18 mouse cellular contexts compared by ENCODE assay signal in genomic region chr7:34208027-34208745, GRCm38 (mm10). TPM values are rescaled to one million over a fixed set of nuclear protein-coding genes. Genes with fewer than 3 reads are reported as not detected.
DNase-seq lines count a peak whose midpoint lies in the region; ATAC-seq and TF ChIP-seq lines count a peak whose summit lies in the region.
"Had no signal": no experiment of that assay in that cellular context is flagged by ENCODE, and none has a peak within 500 bp of the region (broad histone marks: within the 10 kb centered on the region; RNA-seq: fewer than 3 reads in every experiment).

No protein-coding gene starts in this region.

- DNase-seq in gastrocnemius, adult 2 months = peak; percentile 52
- no peak for DNase-seq in gastrocnemius, postnatal 4 days (ENCODE audit: low spot score in 2 of 2)
- no peak for DNase-seq in liver, postnatal 0 days
- peak; percentile 63 for DNase-seq in R1 (ENCODE audit: low read depth, low spot score)
- DNase-seq in left cerebral cortex, adult 18-20 months (ENCODE audit: low spot score in 2 of 2) = no peak
- no peak for DNase-seq in ovary, adult 18-20 months (ENCODE audit: low spot score)
- DNase-seq: adrenal gland, postnatal 36 days; B cell, adult 2 months; cerebellum, adult 18-20 months had no signal

- no peak for ATAC-seq in liver, postnatal 0 days
- ATAC-seq in liver, embryonic 12.5 days = no peak
- ATAC-seq: inflammation-experienced regulatory T-cells, adult 6 months had no signal

- TF ChIP-seq CTCF in gastrocnemius, adult 2 months (IDR thresholded peaks at IDR 0.05) = peak; percentile 54
- TF ChIP-seq CTCF in liver, postnatal 0 days (IDR thresholded peaks at IDR 0.05; ENCODE audit: low read depth) = peak; percentile 53
- TF ChIP-seq CTCF in small intestine, adult 2 months (IDR thresholded peaks at IDR 0.05; ENCODE audit: extremely low read depth, insufficient read length, insufficient replicate concordance, low read depth, low read length) = peak; percentile 14; the same call in 1 of the 2 replicates

- TF ChIP-seq EP300 in liver, postnatal 0 days (IDR thresholded peaks at IDR 0.05; ENCODE audit: low read depth) = no peak

- H3K9ac ChIP-seq in liver, postnatal 0 days (replicated peaks) = no peak overlapping the region
- no peak overlapping the region for H3K9ac ChIP-seq in liver, embryonic 12.5 days
- H3K9ac ChIP-seq: heart, embryonic 15.5 days had no signal

- TF ChIP-seq POLR2A in small intestine, adult 2 months (IDR thresholded peaks at IDR 0.05; ENCODE audit: low read depth, low read length) = no peak

- no peaks in the 10 kb centered on the region for H3K9me3 ChIP-seq in liver, postnatal 0 days (ENCODE audit: low read length)
- no peaks in the 10 kb centered on the region for H3K9me3 ChIP-seq in liver, embryonic 12.5 days (replicated peaks)
- H3K9me3 ChIP-seq: forebrain, embryonic 10.5 days; heart, embryonic 15.5 days had no signal

- H3K27me3 ChIP-seq in liver, postnatal 0 days (ENCODE audit: insufficient read depth, low read length) = no peaks in the 10 kb centered on the region
- H3K27me3 ChIP-seq in liver, embryonic 12.5 days (replicated peaks) = no peaks in the 10 kb centered on the region
- no peaks in the 10 kb centered on the region for H3K27me3 ChIP-seq in small intestine, adult 2 months (ENCODE audit: control insufficient read depth, insufficient read depth, low read length)
- H3K27me3 ChIP-seq: heart, embryonic 15.5 days had no signal

- H3K27ac ChIP-seq in gastrocnemius, adult 2 months = peak overlapping the region; percentile 91
- no peak overlapping the region for H3K27ac ChIP-seq in liver, postnatal 0 days (ENCODE audit: low read depth)
- H3K27ac ChIP-seq in liver, embryonic 12.5 days = no peak overlapping the region
- H3K27ac ChIP-seq in small intestine, adult 2 months (ENCODE audit: insufficient read depth, low read depth, low read length) = no peak overlapping the region
- H3K27ac ChIP-seq: forebrain, embryonic 10.5 days; heart, embryonic 15.5 days had no signal

- H3K36me3 ChIP-seq in liver, postnatal 0 days (replicated peaks; ENCODE audit: insufficient read depth, low read length) = peaks cover 95% of the 10 kb centered on the region
- H3K36me3 ChIP-seq in liver, embryonic 12.5 days = peaks cover 100% of the 10 kb centered on the region
- peaks cover 88% of the 10 kb centered on the region for H3K36me3 ChIP-seq in small intestine, adult 2 months (ENCODE audit: control insufficient read depth, insufficient read depth, low read length)

- H3K4me1 ChIP-seq in liver, postnatal 0 days (ENCODE audit: insufficient read depth) = no peaks in the 10 kb centered on the region
- no peaks in the 10 kb centered on the region for H3K4me1 ChIP-seq in liver, embryonic 12.5 days
- H3K4me1 ChIP-seq in small intestine, adult 2 months (ENCODE audit: control insufficient read depth, insufficient read depth, insufficient read length, low read length) = peaks cover 4% of the 10 kb centered on the region; the same call in 1 of the 2 replicates
- H3K4me1 ChIP-seq: forebrain, embryonic 10.5 days; heart, embryonic 15.5 days had no signal

- peak overlapping the region; percentile 15; the same call in 1 of the 2 replicates for H3K4me3 ChIP-seq in gastrocnemius, adult 2 months
- H3K4me3 ChIP-seq in liver, postnatal 0 days (ENCODE audit: low read depth, low read length) = no peak overlapping the region
- no peak overlapping the region for H3K4me3 ChIP-seq in liver, embryonic 12.5 days
- H3K4me3 ChIP-seq in small intestine, adult 2 months (ENCODE audit: low read depth, low read length) = no peak overlapping the region
- H3K4me3 ChIP-seq: forebrain, embryonic 10.5 days; heart, embryonic 15.5 days had no signal

- 84% methylated on average over 9 of the region's 9 CpGs for WGBS in liver, postnatal 0 days (ENCODE audit: insufficient replicate concordance)
- WGBS in liver, embryonic 12.5 days (ENCODE audit: insufficient replicate concordance) = 79% methylated on average over 9 of the region's 9 CpGs
- 90% methylated on average over 9 of the region's 9 CpGs for WGBS in small intestine, adult 2 months

- no peak overlapping the region for H3K4me2 ChIP-seq in liver, postnatal 0 days (ENCODE audit: low read depth, low read length)
- H3K4me2 ChIP-seq in liver, embryonic 12.5 days = no peak overlapping the region
- H3K4me2 ChIP-seq: heart, embryonic 15.5 days had no signal

- intact Hi-C loops in gastrocnemius, adult 2 months (cut with DNase I) = no loop called here

RNA-seq across cellular contexts. Expression of gene Pdcd2l, which starts 11.7 kb away (rescaled TPM):
- 10 to 100 TPM; 13.8 to 19.2 TPM for total RNA-seq in gastrocnemius, adult 2 months (2021)
- 10 to 100 TPM; 22.6 to 23.8 TPM for total RNA-seq in gastrocnemius, postnatal 4 days (2021)
- 14.2 and 17.2 TPM in 2 replicates for polyA plus RNA-seq in liver, postnatal 0 days (2015; fragmentation: Nextera tagmentation; extraction: Ambion mirVana)
- polyA plus RNA-seq in liver, embryonic 12.5 days (2016; fragmentation: Nextera tagmentation; extraction: Ambion mirVana) = 39.1 and 39.2 TPM in 2 replicates
- polyA plus RNA-seq in small intestine, adult 2 months (2012; rRNA removed) = 13.7 and 15.2 TPM in 2 replicates
- total RNA-seq in left cerebral cortex, adult 18-20 months (2021) = 10 to 100 TPM; 20.6 to 24.0 TPM

RNA-seq across cellular contexts. Expression of gene Gpi1, which starts 21.9 kb away (rescaled TPM):
- total RNA-seq in gastrocnemius, adult 2 months (2021) = 1,000 to 10,000 TPM in 1 of 2 experiments, 100 to 1,000 TPM in 1; 882 to 1,223 TPM
- total RNA-seq in gastrocnemius, postnatal 4 days (2021) = 100 to 1,000 TPM; 799 to 899 TPM
- 173 and 218 TPM in 2 replicates for polyA plus RNA-seq in liver, postnatal 0 days (2015; fragmentation: Nextera tagmentation; extraction: Ambion mirVana)
- 207 and 222 TPM in 2 replicates for polyA plus RNA-seq in liver, embryonic 12.5 days (2016; fragmentation: Nextera tagmentation; extraction: Ambion mirVana)
- polyA plus RNA-seq in small intestine, adult 2 months (2012; rRNA removed) = 291 and 420 TPM in 2 replicates
- 100 to 1,000 TPM; 662 to 699 TPM for total RNA-seq in left cerebral cortex, adult 18-20 months (2021)

RNA-seq across cellular contexts. Expression of gene Uba2, which starts 38.8 kb away (rescaled TPM):
- total RNA-seq in gastrocnemius, adult 2 months (2021) = 10 to 100 TPM; 33.4 to 38.7 TPM
- 10 to 100 TPM; 66.8 to 78.1 TPM for total RNA-seq in gastrocnemius, postnatal 4 days (2021)
- 42.1 and 50.0 TPM in 2 replicates for polyA plus RNA-seq in liver, postnatal 0 days (2015; fragmentation: Nextera tagmentation; extraction: Ambion mirVana)
- 165 and 174 TPM in 2 replicates for polyA plus RNA-seq in liver, embryonic 12.5 days (2016; fragmentation: Nextera tagmentation; extraction: Ambion mirVana)
- polyA plus RNA-seq in small intestine, adult 2 months (2012; rRNA removed) = 6.6 and 13.2 TPM in 2 replicates
- total RNA-seq in left cerebral cortex, adult 18-20 months (2021) = 10 to 100 TPM; 82.9 to 92.9 TPM

RNA-seq across cellular contexts. Expression of gene Gm6096, which starts 42.7 kb away (rescaled TPM):
- total RNA-seq in gastrocnemius, adult 2 months (2021) = not detected
- total RNA-seq in gastrocnemius, postnatal 4 days (2021) = not detected
- not detected in 2 replicates for polyA plus RNA-seq in liver, postnatal 0 days (2015; fragmentation: Nextera tagmentation; extraction: Ambion mirVana)
- not detected in 2 replicates for polyA plus RNA-seq in liver, embryonic 12.5 days (2016; fragmentation: Nextera tagmentation; extraction: Ambion mirVana)
- polyA plus RNA-seq in small intestine, adult 2 months (2012; rRNA removed) = not detected in 2 replicates
- total RNA-seq in left cerebral cortex, adult 18-20 months (2021) = not detected
- total RNA-seq: adrenal gland, postnatal 36 days; gastrocnemius, adult 18-20 months; left cerebral cortex, postnatal 10 days had no signal
- polyA plus RNA-seq: forebrain, embryonic 10.5 days; inflammation-experienced regulatory T-cells, adult 6 months; large intestine, adult 2 months; testis, adult 2 months had no signal

Comparison
In these comparisons a context has a peak if more than half of its experiments do, and no peak if none do; other contexts are left out.
1. DNase-seq: peak in gastrocnemius, adult 2 months (single experiment) and R1 (single experiment); none in gastrocnemius, postnatal 4 days (0 of 2), liver, postnatal 0 days (single experiment), left cerebral cortex, adult 18-20 months (0 of 2) and ovary, adult 18-20 months (single experiment).
2. Peak in every context shown above with its lines, with median percentiles within 50 percentile points of each other: CTCF ChIP-seq.